Mouse (Mus musculus): ENCODE results near the gene Stoml1.
A peak's percentile ranks its signal among the peaks of the same experiment; 100 is the strongest.
"Not testable (repeated sequence)": the region's sequence is repeated elsewhere in the genome, so short reads cannot be mapped to it uniquely, and the experiment has no call there.

Gene Stoml1

DNA sequence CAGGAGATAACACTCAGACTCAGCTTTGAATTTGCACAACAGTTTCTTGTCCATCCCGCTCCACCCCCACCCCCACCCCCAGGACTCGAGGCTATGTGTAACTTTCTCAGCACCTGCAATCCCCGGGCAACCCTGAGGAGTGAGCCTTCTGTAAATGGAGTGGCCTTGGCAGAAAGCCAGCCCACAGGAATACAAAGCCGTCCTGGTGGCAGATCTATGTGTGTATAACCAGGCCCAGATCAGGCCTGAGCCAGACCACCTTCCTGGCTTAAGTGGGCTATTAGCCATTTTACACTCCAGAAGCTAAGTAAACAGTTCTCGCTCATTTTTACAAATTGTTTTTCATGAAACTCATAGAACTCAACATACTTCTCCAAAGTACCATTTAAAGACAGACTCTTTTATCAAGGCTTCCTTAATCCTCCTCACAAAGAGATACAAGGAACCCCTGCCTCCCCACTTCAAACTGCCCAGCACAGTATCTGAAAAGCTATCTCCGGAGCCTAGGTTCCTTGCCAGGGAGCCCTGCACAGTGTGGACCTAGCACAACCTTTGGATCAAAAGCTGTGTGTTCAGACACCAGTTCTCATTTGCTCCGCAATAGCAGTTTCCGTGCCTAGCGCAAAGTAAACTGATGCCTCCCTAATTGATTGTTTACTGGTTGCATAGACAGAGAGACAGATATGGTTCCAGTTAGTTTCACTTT is 11.0 kb upstream of the Stoml1 start:
- DNase-seq (ENCODE audit: low spot score): peak; percentile 65

DNA sequence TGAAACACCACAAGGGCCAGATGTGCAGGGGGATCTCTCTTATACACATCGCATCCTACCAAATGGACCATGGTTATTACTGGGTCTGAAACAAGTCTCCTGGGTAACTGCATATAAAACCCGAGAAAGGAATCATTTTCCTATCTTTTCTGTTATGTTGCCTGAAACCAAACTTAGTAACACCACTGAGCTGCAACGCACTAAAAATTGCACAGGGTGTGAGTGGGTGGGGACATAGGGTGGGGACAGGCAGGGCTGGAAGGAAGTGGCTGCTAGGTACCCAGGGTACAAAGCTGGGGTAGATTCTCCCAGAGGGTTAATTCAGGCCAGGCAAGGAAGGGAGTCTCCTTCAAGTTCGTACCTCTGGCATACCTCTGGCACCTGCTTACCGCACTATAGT is 10.3 kb upstream of the Stoml1 start:
- no peak for DNase-seq (ENCODE audit: low spot score)

DNA sequence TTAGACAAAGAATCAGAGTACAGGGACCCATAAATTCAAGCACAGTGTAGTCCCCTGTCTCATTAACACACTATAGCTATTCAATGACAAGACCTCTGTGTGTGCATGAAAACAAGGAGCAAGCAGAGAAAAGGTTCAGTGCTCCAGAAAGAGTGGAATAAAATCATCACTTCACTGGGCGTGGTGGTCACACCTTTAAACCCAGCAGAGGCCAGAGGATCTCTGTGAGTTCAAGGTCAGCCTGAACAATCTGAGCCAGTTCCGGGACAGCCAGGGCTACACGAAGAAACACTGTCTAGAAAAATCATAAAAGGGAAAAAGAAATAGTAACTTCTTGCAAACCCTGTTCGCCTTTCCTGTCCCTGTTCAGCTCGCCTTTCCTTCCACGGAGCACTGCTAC is 9.3 kb upstream of the Stoml1 start:
- DNase-seq (ENCODE audit: low spot score): no peak

DNA sequence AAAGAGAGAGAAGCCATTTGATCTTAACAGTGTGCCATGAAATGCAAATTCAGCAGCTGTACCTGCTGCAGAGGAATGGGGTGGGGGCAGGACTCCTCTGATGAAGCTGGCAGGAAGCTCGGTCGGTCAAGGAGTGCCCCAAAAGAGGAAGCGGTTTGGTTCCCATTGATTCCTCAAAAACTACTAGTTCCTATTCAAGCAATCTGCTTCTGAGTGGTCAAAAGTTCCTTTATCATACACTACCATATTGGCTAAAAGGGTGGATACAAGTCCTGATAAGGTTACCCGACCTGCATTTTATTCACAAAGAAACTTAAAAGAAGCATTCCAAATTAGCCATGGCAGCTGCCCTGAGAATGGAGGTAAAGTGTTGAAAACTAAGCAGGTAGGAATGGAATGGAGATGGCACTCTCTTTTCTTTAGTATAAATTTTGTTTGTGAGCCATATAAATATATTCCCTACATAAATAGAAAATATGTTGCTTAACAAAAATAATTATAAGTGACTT is 6.8 kb upstream of the Stoml1 start:
- no peak for DNase-seq (ENCODE audit: low spot score)

DNA sequence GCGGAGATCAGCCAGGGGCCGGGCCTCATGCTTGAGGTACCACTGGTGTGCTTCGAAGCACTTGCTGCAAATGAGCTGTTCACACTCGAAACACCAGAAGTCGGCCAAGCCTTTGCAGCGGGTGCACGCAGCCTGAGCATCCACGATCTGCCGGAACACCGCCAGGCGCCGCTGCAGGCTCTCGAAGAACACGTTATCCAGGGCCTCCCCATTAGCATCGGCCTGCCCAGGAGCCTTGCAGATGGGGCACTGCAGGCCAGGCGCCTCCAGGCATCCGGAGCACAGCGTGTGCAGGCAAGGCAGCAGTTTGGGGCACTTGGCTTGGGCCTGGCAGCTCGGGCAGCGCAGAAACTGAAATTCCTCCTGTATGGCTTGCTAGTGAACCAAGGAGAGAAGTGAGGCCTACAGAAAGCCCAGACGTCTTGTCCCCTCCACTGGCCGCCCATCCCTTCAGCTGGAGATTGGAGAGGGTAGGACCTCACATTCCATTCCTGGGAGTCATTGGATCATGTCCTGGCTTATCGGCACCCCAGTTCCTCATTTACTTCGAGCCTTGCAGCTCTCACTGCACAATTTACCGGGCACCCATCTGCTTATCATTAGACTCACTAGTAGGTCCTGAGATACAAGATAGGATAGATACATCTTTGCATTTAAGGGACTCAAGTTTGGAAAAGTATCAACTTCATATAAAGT is 5.8 kb upstream of the Stoml1 start:
- peak; percentile 84 for DNase-seq (ENCODE audit: low spot score)

DNA sequence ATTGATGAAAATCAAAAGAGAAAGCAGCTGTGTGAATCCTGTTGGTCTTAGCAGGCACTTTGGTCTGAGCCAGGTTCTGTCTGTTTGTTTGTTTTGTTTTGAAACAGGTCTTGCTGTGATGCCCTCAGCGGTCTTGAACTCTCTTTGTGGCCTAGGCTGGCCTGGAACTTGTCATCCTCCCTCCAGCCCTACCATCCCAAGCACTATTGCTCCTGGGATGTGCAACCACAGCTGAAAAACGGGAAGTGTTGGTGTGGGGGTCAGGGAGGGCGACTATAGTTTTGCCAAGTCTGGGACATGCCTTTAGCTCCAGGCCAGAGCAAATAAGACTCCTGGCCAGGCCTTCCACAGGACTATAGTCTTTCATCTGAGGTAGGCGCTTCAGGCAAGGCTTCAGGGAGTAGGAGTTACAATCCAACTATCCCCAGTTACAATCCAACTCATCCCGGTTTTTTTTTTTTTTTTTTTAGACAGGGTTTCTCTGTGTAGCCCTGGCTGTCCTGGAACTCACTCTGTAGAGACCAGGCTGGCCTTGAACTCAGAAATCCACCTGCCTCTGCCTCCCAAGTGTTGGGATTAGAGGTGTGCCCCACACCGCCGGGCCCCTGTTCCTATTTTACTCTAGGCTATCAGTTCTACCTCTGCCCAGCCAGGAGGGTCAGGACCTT is 4.1 kb upstream of the Stoml1 start:
- no peak for DNase-seq (ENCODE audit: low spot score)

DNA sequence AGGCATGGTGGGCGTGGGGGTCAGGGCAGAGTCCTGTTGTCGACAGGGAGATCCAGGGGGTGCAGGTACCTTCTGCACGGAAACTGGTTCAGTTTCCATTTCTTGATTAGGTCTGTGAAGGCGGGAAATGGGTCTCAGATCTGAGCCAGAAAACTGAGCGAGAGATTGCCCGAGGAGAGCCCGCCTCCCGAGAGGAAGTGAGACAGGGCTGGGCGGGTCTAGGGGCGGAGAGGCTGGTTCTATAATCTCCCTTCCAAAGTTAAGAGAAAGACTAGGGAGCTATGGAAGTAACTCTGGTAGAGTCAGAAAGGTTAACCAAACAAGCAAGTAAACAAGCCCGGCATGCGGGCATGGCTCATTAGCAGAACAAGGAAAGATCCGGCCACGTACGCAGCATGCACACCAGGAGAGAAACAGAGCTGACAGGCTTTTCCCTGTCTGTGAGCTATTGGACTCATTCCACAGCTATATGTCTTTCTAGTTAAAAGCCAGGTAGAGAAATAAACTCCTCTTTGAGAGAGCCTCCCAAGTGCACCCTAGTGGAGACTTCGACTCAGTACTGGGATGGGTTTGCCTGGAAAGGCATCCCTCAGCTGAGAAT is 3.3 kb upstream of the Stoml1 start, which contains the start of gene Pml:
TSS of gene Pml (minus strand) at position 195 of the 601 bp plus-strand sequence.
- peak; percentile 86 for DNase-seq (ENCODE audit: low spot score)

DNA sequence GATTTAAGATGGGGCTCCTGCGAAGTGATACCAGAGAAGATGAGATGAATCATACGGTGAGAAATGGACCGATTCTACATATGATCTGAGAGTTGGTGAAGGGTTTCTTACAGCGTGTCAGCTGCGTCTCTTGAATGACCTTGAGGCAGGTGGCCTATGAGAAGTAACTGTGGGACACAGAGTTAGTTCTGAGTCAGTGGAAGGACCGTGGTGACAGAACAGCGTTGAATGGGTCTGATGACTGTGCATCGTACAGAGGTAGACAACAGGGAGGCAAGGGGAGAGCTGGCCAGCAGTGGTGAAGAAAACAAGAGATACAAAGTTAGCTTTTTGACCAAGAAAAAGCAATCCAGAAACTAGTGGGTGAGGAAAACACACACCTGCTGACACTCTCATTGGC is 2.6 kb upstream of the Stoml1 start:
- no peak for DNase-seq (ENCODE audit: low spot score)

DNA sequence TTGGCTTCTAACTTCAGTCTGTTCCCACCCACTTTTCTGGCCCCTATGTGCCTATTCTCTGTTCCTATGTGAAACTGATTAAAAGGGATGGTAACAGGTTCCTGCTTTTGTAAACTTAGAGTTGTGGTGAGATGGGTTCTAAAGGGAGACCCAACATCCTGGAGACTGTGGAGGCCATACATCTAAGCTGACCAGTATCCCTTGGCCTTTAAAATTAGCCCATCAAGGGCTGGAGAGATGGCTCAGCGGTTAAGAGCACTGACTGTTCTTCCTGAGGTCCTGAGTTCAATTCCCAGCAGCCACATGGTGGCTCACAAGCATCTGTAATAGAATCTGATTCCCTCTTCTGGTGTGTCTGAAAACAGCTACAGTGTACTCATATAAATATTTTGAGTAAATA is 2.2 kb upstream of the Stoml1 start:
- not testable (repeated sequence) for DNase-seq (ENCODE audit: low spot score)

DNA sequence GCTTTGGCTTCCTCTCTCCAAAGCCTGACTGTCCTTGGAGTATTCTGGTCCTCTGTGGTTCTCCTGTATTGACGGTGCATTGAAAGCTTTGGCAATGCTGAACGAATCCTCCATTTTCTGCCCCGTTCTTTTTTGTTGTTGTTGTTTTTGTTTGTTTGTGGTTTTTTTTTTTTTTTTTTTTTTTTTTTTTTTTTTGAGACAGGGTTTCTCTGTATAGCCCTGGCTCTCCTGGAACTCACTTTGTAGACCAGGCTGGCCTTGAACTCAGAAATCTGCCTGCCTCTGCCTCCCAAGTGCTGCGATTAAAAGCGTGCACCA is 800 bp downstream of the Stoml1 start:
- DNase-seq (ENCODE audit: low spot score): not testable (repeated sequence)

DNA sequence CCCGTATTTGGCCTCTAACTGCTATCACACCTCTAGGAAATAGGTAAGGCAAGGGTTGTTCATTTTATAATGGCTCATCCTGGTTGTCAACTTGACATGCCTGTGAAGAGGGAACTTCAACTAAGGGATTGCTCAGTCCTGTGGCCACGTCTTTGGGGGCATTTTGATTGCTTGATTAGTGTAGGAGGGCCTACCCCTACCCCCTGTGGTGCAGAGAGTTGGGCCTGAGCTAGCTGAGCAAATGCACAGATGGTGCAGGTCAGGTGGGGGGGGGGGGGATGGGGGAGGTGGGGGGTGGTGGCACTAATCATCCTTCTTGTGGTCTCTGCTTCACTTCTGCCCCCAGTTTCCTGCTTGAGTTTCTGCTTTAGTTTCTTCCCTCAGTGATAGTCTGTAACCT is 2.1 kb downstream of the Stoml1 start:
- DNase-seq (ENCODE audit: low spot score): no peak

DNA sequence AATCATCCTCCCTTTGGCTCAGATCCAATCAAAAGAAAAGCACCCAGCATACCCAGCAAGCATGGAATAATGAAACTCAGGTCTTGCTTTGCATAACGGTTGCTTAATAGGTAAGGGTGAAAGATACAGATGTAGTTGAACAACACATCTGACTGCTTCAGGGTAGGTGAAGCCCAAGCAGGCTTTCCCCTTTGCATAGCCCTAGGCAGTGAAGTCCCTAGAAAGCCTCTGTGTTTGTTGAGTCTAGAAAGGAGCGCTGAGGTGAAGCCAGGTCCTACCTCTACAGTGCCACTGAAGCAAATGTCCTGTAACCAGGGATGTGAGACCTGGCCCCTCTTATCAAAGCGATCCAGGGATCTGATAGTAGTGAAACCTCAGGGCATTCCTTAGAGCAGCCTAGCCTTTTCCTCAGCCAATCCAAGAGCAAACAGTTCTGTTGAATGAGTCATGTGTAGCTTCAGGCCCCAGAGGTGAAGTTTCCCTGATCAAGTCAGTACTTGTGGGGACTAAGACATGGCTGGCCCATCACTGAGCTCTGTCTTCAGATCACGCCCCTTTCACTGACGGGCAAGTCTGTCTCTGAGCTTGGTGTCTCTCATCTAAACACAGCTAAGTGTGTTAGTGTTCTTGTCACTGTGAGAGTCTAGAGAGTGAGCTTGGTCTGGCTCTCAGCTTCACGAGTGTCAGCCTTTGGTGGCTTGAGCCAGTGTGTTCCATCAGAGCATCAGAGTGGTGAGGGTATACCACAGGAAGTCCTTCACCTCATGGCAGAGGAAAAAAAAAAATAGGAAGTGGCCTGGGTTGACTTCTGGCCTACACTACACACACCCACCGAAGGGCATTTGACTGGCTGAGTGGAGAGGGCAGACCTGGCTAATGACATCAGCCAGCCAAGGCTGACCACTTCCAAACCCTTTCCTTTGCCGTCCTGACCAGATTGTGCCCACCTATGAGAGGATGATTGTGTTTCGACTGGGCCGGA is 3.0 kb downstream of the Stoml1 start:
- DNase-seq (ENCODE audit: low spot score): no peak

DNA sequence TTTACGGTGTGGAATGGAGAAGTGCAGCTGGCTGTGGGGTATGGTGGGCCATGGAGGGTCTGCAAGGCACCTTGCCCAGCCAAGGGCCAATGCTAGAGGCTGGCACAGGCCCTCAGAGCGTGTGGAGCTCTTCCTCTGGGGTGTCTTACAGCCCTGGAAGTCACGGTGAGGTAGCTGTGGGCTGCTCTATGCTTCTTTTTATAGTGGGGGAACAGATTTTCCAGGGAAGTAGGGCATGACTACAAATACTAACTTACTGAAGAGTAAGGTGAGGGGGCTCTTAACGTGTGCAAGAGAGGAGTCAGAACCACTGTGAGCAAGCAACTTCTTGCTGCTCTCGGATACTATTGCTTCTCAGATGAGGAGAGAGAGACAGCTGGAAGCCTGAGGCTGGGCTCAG is 9.5 kb downstream of the Stoml1 start:
- DNase-seq (ENCODE audit: low spot score): no peak

DNA sequence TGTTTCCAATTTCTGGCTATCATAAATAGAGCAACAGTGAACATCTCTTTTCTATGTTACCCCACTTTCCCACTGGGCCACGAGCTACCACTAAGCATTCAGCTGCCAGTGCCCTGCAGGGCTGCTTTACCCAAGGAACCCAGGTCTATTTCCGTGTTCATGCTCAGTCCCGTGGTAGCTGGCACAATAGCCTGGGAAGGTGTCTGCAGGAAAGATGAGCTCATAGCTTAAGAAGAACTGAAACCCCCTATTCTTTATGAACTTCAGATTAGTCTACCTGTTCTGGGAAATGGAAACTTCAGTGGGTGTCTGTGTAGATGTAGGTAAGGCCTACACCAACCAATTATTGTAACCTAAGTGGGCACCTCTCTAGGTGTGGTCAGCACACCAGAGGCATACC is 12.4 kb downstream of the Stoml1 start:
- DNase-seq (ENCODE audit: low spot score): no peak

DNA sequence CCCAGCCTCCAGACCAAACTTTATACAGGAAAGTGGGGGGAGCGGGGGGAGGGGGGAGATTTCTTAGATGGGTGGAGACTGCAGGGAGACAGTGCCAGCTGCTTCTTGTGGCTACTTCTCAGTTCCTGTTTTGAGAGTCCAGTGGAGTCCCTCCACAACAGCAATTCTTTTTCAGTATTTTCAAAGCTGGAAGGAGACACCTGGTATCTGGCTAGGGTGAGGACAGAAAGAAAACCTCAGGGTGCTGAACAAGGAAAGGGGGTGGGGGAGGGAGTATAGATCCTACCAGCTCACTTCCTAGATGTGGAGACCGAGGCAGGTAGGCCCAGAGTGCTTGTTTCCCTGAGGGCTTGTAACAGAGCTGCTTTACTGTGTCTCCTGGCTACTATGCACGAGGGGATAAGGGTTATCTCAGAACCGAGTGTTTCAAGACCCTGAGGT is 13.6 kb downstream of the Stoml1 start:
- DNase-seq (ENCODE audit: low spot score): no peak

DNA sequence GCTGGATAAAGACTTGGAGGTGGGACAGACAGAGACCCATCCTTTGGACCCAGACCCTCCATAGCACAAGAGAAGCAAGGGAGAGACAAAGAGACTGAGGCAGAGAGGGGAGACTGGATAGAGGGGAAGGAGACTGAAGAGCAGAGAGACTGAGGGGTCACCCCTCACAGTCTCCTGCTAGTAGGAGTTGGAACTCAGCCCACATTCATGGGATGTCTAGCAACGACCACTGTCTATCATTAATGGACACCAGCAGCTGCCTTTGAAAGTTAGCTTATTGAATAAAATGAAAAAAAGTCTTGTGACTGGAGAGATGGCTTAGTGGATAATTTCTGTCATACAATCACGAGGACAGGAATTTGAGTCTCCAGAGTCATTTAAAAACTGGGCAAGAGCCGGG is 14.1 kb downstream of the Stoml1 start:
- DNase-seq (ENCODE audit: low spot score): no peak

DNA sequence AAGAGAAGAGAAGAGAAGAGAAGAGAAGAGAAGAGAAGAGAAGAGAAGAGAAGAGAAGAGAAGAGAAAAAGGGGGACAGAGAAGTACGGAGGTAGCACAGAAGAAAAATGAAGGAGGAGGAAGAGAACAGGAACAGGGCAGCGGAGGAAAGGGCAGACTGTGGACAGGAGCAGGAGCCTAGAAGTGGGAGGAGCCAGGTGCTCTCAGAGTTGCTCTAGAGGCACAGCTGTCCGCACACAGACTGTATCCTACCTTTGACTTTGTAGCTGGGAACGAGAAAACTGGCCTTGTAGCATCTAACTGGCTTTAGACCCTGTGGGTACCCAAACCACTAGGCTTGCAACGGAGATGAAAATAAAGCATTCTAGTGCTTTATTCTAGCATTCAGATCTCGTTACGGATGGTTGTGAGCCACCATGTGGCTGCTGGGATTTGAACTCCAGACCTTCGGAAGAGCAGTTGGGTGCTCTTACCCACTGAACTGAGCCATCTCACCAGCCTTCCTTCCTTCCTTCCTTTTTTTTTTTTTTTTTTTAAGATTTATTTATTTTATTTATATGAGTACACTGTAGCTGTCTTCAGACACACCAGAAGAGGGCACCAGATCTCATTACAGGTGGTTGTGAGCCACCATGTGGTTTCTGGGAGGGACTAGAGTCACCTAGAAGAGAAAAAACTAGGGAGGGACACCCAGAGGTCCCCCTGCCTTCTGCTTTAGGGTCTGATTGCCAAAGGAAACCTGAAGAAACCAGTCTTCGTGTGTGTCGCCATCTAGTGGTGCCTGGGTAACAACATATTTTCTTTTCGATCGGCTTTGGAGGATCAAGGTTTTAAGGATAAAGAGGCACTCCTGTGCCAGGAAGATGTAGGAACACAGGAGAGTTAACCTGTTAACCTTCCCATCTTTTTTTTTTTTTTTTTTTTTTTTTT is 15.7 kb downstream of the Stoml1 start:
- DNase-seq (ENCODE audit: low spot score): peak; percentile 77

DNA sequence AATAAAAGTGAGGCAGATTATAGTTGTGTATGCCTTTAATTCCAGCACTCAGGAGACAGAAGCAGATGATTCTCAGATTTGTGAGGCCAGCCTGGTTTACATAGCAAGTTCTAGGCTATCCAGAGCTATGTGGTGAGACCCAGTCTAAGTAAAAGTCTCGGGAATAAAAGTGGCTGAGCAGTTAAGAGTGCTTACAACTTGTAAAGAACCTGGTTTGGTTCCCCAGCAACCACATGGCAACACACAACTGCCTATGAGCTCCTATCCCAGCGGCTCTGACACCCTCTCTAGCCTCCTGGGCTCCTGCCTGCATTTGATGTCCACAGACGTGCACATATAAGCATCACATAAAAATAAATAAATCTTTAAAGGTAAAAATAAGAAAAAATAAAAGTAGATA is 17.1 kb downstream of the Stoml1 start:
- DNase-seq (ENCODE audit: low spot score): no peak

DNA sequence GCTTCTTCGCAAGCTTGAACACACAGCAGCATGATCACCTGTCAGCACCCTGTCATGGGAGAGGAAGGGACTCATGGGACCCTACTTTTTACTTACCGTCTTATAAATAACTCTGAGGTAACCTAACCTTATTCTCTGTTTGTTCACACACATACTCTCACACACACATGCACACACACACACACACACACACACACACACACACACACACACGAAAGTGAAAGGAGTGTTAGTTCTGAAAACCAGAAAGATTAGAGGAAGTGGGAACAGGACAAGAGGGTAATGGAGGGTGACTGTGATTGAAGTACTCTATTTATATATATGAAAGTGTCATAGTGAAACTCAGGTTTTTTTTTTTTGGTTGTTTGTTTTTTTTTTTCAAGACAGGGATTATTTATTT is 18.1 kb downstream of the Stoml1 start:
- peak; percentile 49 for DNase-seq (ENCODE audit: low spot score)

DNA sequence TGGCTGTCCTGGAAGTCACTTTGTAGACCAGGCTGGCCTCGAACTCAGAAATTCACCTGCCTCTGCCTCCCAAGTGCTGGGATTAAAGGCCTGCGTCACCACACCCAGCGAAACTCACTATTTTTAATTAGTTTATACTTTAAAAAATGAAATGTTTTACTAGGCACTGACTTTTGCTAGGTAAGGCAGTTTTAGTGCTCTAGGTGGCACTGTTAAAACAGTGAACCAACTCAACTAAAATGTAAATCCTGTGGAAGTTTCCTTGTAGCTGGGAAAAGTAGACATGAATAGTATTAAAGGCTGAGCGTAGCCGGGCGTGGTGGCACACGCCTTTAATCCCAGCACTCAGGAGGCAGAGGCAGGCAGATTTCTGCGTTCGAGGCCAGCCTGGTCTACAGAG is 18.6 kb downstream of the Stoml1 start:
- not testable (repeated sequence) for DNase-seq (ENCODE audit: low spot score)

Data from lung, postnatal 25 days (tissue).